Mouse (Mus musculus): ENCODE measurements around the gene Pdk2. TPM values are rescaled to one million over a fixed set of nuclear protein-coding genes. Genes with fewer than 3 reads are reported as not detected.

The Pdk2 gene
- total RNA-seq, 1 experiment = 1.7 TPM

- TF ChIP-seq HCFC1 (IDR thresholded peaks at IDR 0.05; ENCODE audit: borderline replicate concordance, insufficient read depth, low read length) (no peak), CHD2 (IDR thresholded peaks at IDR 0.05; ENCODE audit: low read depth, low read length) (no peak), ZNF384 (IDR thresholded peaks at IDR 0.05; ENCODE audit: low read depth, low read length) (no peak), ZC3H11A (IDR thresholded peaks at IDR 0.05; ENCODE audit: borderline replicate concordance, low read depth, low read length) (no peak), MAFK (IDR thresholded peaks at IDR 0.05; ENCODE audit: insufficient read depth, low read depth, low read length) (no peak)
- H3K9ac ChIP-seq (ENCODE audit: insufficient read depth, low read depth, low read length, poor library complexity, severe bottlenecking) = no peak overlapping the region
- H3K4me3 ChIP-seq (ENCODE audit: insufficient read depth in 1 of 2, low read depth in 1 of 2, low read length in 2 of 2, poor library complexity in 1 of 2, severe bottlenecking in 1 of 2) = no peak overlapping the region
- in situ Hi-C loops (cut with MboI; ENCODE audit: low sequenced_read_pairs in 2 of 2, unreplicated experiment in 2 of 2) = no loop called here
- H3K4me1 ChIP-seq (ENCODE audit: control insufficient read depth in 2 of 2, insufficient read depth in 2 of 2, low read length in 2 of 2, poor library complexity in 1 of 2) = peaks cover 11 to 43% of the 10 kb centered on the region in 2 experiments; a peak in 3 of 4 replicates
- H3K36me3 ChIP-seq (ENCODE audit: control insufficient read depth, insufficient read depth, low read length, poor library complexity, severe bottlenecking) = no peaks in the 10 kb centered on the region
- no peaks in the 10 kb centered on the region for H3K9me3 ChIP-seq (ENCODE audit: control insufficient read depth, insufficient read depth, low read depth, low read length)
- no peak overlapping the region for H3K27ac ChIP-seq (ENCODE audit: insufficient read depth, low read depth, low read length, poor library complexity, severe bottlenecking)
- DNase-seq (ENCODE audit: low read depth, low spot score) = no peak
Observed at GRCm38 (mm10) chr11:95082896-95083295, 41.7 kb upstream of the Pdk2 start.

GRCm38 (mm10) chr11:95080783-95081182 is 39.6 kb upstream of the Pdk2 start:
- in situ Hi-C loops (cut with MboI; ENCODE audit: low sequenced_read_pairs in 2 of 2, unreplicated experiment in 2 of 2) = no loop called here
- peaks cover 11 to 22% of the 10 kb centered on the region in 2 experiments; a peak in 3 of 4 replicates for H3K4me1 ChIP-seq (ENCODE audit: control insufficient read depth in 2 of 2, insufficient read depth in 2 of 2, low read length in 2 of 2, poor library complexity in 1 of 2)
- H3K36me3 ChIP-seq (ENCODE audit: control insufficient read depth, insufficient read depth, low read length, poor library complexity, severe bottlenecking) = no peaks in the 10 kb centered on the region
- H3K4me3 ChIP-seq (ENCODE audit: insufficient read depth in 1 of 2, low read depth in 1 of 2, low read length in 2 of 2, poor library complexity in 1 of 2, severe bottlenecking in 1 of 2) = no peak overlapping the region
- no peak overlapping the region for H3K27ac ChIP-seq (ENCODE audit: insufficient read depth, low read depth, low read length, poor library complexity, severe bottlenecking)
- H3K9ac ChIP-seq (ENCODE audit: insufficient read depth, low read depth, low read length, poor library complexity, severe bottlenecking) = no peak overlapping the region
- DNase-seq (ENCODE audit: low read depth, low spot score) = no peak
- no peak for TF ChIP-seq ZC3H11A (IDR thresholded peaks at IDR 0.05; ENCODE audit: borderline replicate concordance, low read depth, low read length)
- no peak for TF ChIP-seq CHD2 (IDR thresholded peaks at IDR 0.05; ENCODE audit: low read depth, low read length)
- no peak for TF ChIP-seq MAFK (IDR thresholded peaks at IDR 0.05; ENCODE audit: insufficient read depth, low read depth, low read length)
- no peak for TF ChIP-seq ZNF384 (IDR thresholded peaks at IDR 0.05; ENCODE audit: low read depth, low read length)
- no peak for TF ChIP-seq HCFC1 (IDR thresholded peaks at IDR 0.05; ENCODE audit: borderline replicate concordance, insufficient read depth, low read length)
- H3K9me3 ChIP-seq (ENCODE audit: control insufficient read depth, insufficient read depth, low read depth, low read length) = no peaks in the 10 kb centered on the region

- H3K4me1 ChIP-seq (ENCODE audit: control insufficient read depth in 2 of 2, insufficient read depth in 2 of 2, low read length in 2 of 2, poor library complexity in 1 of 2) = peaks cover 12 to 24% of the 10 kb centered on the region in 2 experiments; a peak in 3 of 4 replicates
- no peak overlapping the region for H3K27ac ChIP-seq (ENCODE audit: insufficient read depth, low read depth, low read length, poor library complexity, severe bottlenecking)
- DNase-seq (ENCODE audit: low read depth, low spot score) = no peak
- in situ Hi-C loops (cut with MboI; ENCODE audit: low sequenced_read_pairs in 2 of 2, unreplicated experiment in 2 of 2) = no loop called here
- H3K4me3 ChIP-seq (ENCODE audit: insufficient read depth in 1 of 2, low read depth in 1 of 2, low read length in 2 of 2, poor library complexity in 1 of 2, severe bottlenecking in 1 of 2) = no peak overlapping the region
- TF ChIP-seq ZC3H11A (IDR thresholded peaks at IDR 0.05; ENCODE audit: borderline replicate concordance, low read depth, low read length) (no peak), CHD2 (IDR thresholded peaks at IDR 0.05; ENCODE audit: low read depth, low read length) (no peak), HCFC1 (IDR thresholded peaks at IDR 0.05; ENCODE audit: borderline replicate concordance, insufficient read depth, low read length) (no peak), ZNF384 (IDR thresholded peaks at IDR 0.05; ENCODE audit: low read depth, low read length) (no peak), MAFK (IDR thresholded peaks at IDR 0.05; ENCODE audit: insufficient read depth, low read depth, low read length) (no peak)
- H3K9ac ChIP-seq (ENCODE audit: insufficient read depth, low read depth, low read length, poor library complexity, severe bottlenecking) = no peak overlapping the region
- no peaks in the 10 kb centered on the region for H3K36me3 ChIP-seq (ENCODE audit: control insufficient read depth, insufficient read depth, low read length, poor library complexity, severe bottlenecking)
- H3K9me3 ChIP-seq (ENCODE audit: control insufficient read depth, insufficient read depth, low read depth, low read length) = no peaks in the 10 kb centered on the region
Observed at GRCm38 (mm10) chr11:95079256-95079875, 38.2 kb upstream of the Pdk2 start.

GRCm38 (mm10) chr11:95077956-95078355 is 36.8 kb upstream of the Pdk2 start:
- no peaks in the 10 kb centered on the region for H3K36me3 ChIP-seq (ENCODE audit: control insufficient read depth, insufficient read depth, low read length, poor library complexity, severe bottlenecking)
- H3K27ac ChIP-seq (ENCODE audit: insufficient read depth, low read depth, low read length, poor library complexity, severe bottlenecking) = no peak overlapping the region
- H3K4me1 ChIP-seq (ENCODE audit: control insufficient read depth in 2 of 2, insufficient read depth in 2 of 2, low read length in 2 of 2, poor library complexity in 1 of 2) = peaks cover 11 to 22% of the 10 kb centered on the region in 2 experiments; a peak in 3 of 4 replicates
- H3K4me3 ChIP-seq (ENCODE audit: insufficient read depth in 1 of 2, low read depth in 1 of 2, low read length in 2 of 2, poor library complexity in 1 of 2, severe bottlenecking in 1 of 2) = no peak overlapping the region
- H3K9ac ChIP-seq (ENCODE audit: insufficient read depth, low read depth, low read length, poor library complexity, severe bottlenecking) = no peak overlapping the region
- H3K9me3 ChIP-seq (ENCODE audit: control insufficient read depth, insufficient read depth, low read depth, low read length) = no peaks in the 10 kb centered on the region
- TF ChIP-seq MAFK (IDR thresholded peaks at IDR 0.05; ENCODE audit: insufficient read depth, low read depth, low read length) = no peak
- TF ChIP-seq CHD2 (IDR thresholded peaks at IDR 0.05; ENCODE audit: low read depth, low read length) = no peak
- TF ChIP-seq ZC3H11A (IDR thresholded peaks at IDR 0.05; ENCODE audit: borderline replicate concordance, low read depth, low read length) = no peak
- TF ChIP-seq HCFC1 (IDR thresholded peaks at IDR 0.05; ENCODE audit: borderline replicate concordance, insufficient read depth, low read length) = no peak
- TF ChIP-seq ZNF384 (IDR thresholded peaks at IDR 0.05; ENCODE audit: low read depth, low read length) = no peak
- in situ Hi-C loops (cut with MboI; ENCODE audit: low sequenced_read_pairs in 2 of 2, unreplicated experiment in 2 of 2) = no loop called here
- DNase-seq (ENCODE audit: low read depth, low spot score) = no peak
